Mouse (Mus musculus) C2C12 (cell line): Measurements from ENCODE around the gene Jup.
"Not testable (repeated sequence)": the region's sequence is repeated elsewhere in the genome, so short reads cannot be mapped to it uniquely, and the experiment has no call there.

Experiments
- CEBPB ChIP-seq: IDR thresholded peaks from one replicate; pipeline ENCODE4 v1.6.1; 2011; ENCODE audit warnings: low read depth, mild to moderate bottlenecking, control low read depth, moderate library complexity
- CTCF ChIP-seq: IDR thresholded peaks from one replicate; pipeline ENCODE4 v1.5.1; 2011; ENCODE audit not compliant: control insufficient read depth, insufficient read depth, insufficient read length
- FOSL1 ChIP-seq: IDR thresholded peaks from one replicate; pipeline ENCODE4 v1.8.0; 2011; ENCODE audit warnings: mild to moderate bottlenecking, low read length; ENCODE audit not compliant: poor library complexity, insufficient read depth, severe bottlenecking
- MAX ChIP-seq: IDR thresholded peaks from one replicate; pipeline ENCODE4 v1.6.1; 2011; ENCODE audit warnings: mild to moderate bottlenecking, control low read depth
- MYOD1 ChIP-seq: IDR thresholded peaks from one replicate; pipeline ENCODE4 v1.6.1; 2011; ENCODE audit warnings: low read depth; ENCODE audit not compliant: control insufficient read depth, insufficient read length
- USF1 ChIP-seq: IDR thresholded peaks from one replicate; pipeline ENCODE4 v1.6.1; 2011; ENCODE audit warnings: low read depth, mild to moderate bottlenecking, control low read depth, moderate library complexity

DNA sequence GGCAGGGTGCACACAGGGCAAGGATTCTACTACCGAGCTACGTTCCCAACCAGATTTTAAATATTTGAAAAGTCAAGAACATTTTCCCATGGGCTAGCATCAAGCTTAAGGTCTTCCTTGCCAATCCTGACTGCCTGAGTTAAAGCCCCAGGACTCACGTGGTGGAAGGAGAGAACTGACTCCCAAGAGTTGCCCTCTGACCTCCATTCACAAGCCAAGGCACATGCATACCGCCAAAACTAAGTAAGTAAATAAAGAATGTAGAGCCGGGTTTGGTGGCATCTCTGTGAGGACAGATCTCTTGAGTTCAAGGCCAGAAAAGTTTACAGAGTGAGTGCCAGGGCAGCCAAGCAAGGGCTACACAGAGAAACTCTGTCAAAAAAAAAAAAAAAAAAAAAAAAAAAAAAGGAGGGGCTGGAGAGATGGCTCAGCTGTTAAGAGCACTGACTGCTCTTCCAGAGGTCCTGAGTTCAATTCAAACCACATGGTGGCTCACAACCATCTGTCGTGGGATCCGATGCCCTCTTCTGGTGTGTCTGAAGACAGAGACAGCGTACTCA is 66.7 kb downstream of the Jup start:
- TF ChIP-seq CTCF, USF1, CEBPB, FOSL1, MAX, MYOD1: not testable (repeated sequence)
